Mouse (Mus musculus): Measurements from ENCODE around the gene Btbd9. TPM values are rescaled to one million over a fixed set of nuclear protein-coding genes. Genes with fewer than 3 reads are reported as not detected.
"Not testable (repeated sequence)": the region's sequence is repeated elsewhere in the genome, so short reads cannot be mapped to it uniquely, and the experiment has no call there.

Btbd9 gene
- polyA plus RNA-seq, 1 experiment from 2014 or later: 38.3 TPM

DNA sequence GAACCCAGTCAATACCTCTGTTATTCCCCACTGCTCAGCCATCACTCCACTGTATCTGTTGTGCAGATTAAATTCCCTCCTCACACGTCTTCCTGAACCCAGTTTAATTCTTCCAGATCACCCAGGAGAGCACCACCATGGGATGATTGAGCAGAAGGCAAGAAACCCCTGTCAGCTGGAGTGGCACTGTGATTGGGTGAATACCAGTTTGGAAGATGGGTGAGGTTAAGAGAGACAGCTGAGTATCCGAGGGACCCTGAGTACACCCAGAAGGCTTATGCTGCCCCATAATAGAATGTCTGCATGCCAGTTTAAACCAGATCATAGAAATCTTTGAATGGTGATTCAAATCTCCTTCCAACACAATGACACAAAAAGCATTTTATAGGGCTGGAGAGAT, 52.5 kb downstream of the Btbd9 start:
- ATAC-seq (replicated peaks; ENCODE audit: insufficient number of reproducible peaks, insufficient read depth, low FRiP score, low read depth): no peak
- WGBS: 65% methylated on average over 2 of the region's 2 CpGs
- H3K36me3 ChIP-seq: 0 out of 2 replicates have a peak, but pooled peaks cover 2% of the 10 kb centered on the region
- no peak overlapping the region for H3K9ac ChIP-seq
- H3K4me2 ChIP-seq: no peak overlapping the region
- H3K27ac ChIP-seq: no peak overlapping the region
- peaks cover 7% of the 10 kb centered on the region; the same call in 1 of the 2 replicates for H3K4me1 ChIP-seq (replicated peaks)
- H3K27me3 ChIP-seq: no peaks in the 10 kb centered on the region
- H3K9me3 ChIP-seq (replicated peaks): no peaks in the 10 kb centered on the region
- H3K4me3 ChIP-seq: no peak overlapping the region

DNA sequence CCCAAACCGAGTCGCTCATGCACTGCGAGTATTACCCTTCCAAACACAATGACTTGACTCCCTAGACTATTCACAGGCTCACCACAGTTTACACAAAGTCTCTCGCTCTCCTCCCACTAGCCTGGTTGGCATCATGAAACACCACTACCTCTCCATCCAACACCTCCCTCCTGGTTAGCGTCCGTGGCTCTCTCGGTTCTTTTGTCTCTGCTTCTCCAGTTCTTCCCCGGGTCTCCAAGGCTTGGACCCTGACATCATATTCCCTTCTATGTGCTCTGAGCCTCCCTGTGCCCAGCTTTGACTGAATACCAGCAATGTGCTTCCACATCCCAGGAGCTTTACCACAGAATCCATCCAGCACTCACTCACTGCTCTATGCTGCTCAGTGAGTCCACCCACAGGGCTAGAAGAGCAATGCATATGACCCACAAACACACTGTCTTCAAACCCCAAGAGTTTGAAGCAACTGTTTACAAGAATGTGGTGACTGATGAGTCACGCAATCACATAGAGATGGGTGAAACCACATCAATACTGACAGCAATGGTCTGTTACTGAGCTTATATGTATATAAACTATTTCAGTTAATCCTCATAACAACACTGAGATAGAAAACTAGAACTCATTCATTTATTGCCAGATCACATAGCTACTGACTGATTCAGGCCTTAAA, 53.7 kb downstream of the Btbd9 start:
- Histone ChIP-seq H3K9ac (no peak overlapping the region), H3K4me3 (no peak overlapping the region), H3K36me3 (0 out of 2 replicates have a peak, but pooled peaks cover 2% of the 10 kb centered on the region), H3K27me3 (no peaks in the 10 kb centered on the region), H3K27ac (no peak overlapping the region), H3K4me2 (no peak overlapping the region), H3K4me1 (replicated peaks) (peaks cover 7% of the 10 kb centered on the region; the same call in 1 of the 2 replicates), H3K9me3 (replicated peaks) (no peaks in the 10 kb centered on the region)
- WGBS: 86% methylated on average over 9 of the region's 9 CpGs
- no peak for ATAC-seq (replicated peaks; ENCODE audit: insufficient number of reproducible peaks, insufficient read depth, low FRiP score, low read depth)

DNA sequence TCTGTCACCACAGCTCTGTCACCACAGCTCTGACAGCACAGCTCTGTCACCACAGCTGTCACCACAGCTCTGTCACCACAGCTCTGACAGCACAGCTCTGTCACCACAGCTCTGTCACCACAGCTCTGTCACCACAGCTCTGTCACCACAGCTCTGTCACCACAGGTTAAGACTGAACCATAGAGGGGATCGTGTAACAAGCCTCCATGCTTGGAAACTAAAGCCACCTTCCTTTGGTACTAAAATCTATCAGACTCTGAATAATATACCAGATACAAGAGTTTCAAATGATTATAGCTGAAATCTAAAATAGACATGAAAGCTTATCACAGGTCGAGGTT, 57.1 kb downstream of the Btbd9 start:
- ATAC-seq (replicated peaks; ENCODE audit: insufficient number of reproducible peaks, insufficient read depth, low FRiP score, low read depth); H3K27me3 ChIP-seq: not testable (repeated sequence)

GRCm38 (mm10) chr17:30518431-30519171, 57.7 kb downstream of the Btbd9 start:
- no peak for ATAC-seq (replicated peaks; ENCODE audit: insufficient number of reproducible peaks, insufficient read depth, low FRiP score, low read depth)
- Histone ChIP-seq H3K9me3 (replicated peaks) (no peaks in the 10 kb centered on the region), H3K4me1 (replicated peaks) (0 out of 2 replicates have a peak, but pooled peaks cover 4% of the 10 kb centered on the region), H3K4me2 (no peak overlapping the region), H3K36me3 (peaks cover 13% of the 10 kb centered on the region), H3K4me3 (no peak overlapping the region), H3K9ac (no peak overlapping the region), H3K27ac (no peak overlapping the region), H3K27me3 (no peaks in the 10 kb centered on the region)
- WGBS: 77% methylated on average over 8 of the region's 8 CpGs

More for the DNA sequence above, 57.1 kb downstream of the Btbd9 start:
- WGBS: 65% methylated on average over 2 of the region's 2 CpGs
- not testable (repeated sequence) for H3K4me2 ChIP-seq; H3K9ac ChIP-seq; H3K4me1 ChIP-seq (replicated peaks); H3K4me3 ChIP-seq; H3K9me3 ChIP-seq (replicated peaks); H3K27ac ChIP-seq
- H3K36me3 ChIP-seq: peaks cover 13% of the 10 kb centered on the region

DNA sequence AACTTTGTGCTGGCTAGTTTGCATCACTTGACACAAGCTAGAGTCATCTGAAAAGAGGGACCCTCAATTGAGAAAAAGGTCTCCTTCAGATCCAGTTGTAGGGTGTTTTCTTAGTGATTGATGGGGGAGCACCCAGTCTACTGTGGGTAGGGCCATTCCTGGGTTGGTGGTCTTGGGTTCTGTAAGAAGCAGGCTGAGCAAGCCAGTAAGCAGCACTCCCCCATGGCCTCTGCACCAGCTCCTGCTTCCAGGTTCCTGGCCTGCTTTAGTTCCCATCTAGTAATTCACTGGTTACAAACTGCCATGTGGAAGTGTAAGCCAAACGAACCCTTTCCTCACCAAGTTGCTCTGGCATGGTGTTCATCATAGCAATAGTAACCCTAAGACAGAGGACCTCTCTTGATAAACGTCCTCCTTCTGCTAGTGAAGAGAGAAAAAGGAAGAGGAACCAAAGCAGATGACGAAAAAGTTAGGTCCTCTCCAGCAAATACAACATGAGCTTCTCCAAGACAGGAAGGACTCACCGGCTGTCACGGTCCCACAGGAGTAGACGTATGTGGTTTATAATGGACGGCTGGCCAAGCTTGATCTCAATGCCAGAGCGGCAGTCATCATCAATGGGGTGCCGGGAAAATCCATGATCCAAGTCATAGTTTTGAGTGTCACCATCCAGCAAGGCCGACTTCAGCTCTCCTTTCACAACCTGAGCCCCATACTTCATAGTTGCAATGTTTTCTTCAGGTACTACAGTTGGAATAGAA, 59.5 kb downstream of the Btbd9 start:
- H3K4me2 ChIP-seq: no peak overlapping the region
- peaks cover 13% of the 10 kb centered on the region for H3K36me3 ChIP-seq
- H3K9ac ChIP-seq: no peak overlapping the region
- no peaks in the 10 kb centered on the region for H3K4me1 ChIP-seq (replicated peaks)
- H3K4me3 ChIP-seq: no peak overlapping the region
- WGBS: 90% methylated on average over 10 of the region's 10 CpGs
- no peaks in the 10 kb centered on the region for H3K9me3 ChIP-seq (replicated peaks)
- no peaks in the 10 kb centered on the region for H3K27me3 ChIP-seq
- H3K27ac ChIP-seq: no peak overlapping the region
- no peak for ATAC-seq (replicated peaks; ENCODE audit: insufficient number of reproducible peaks, insufficient read depth, low FRiP score, low read depth)

GRCm38 (mm10) chr17:30515401-30515800, 60.9 kb downstream of the Btbd9 start:
- WGBS: 93% methylated on average over 8 of the region's 8 CpGs
- no peaks in the 10 kb centered on the region for H3K27me3 ChIP-seq
- no peaks in the 10 kb centered on the region for H3K9me3 ChIP-seq (replicated peaks)
- H3K9ac ChIP-seq: no peak overlapping the region
- no peaks in the 10 kb centered on the region for H3K4me1 ChIP-seq (replicated peaks)
- ATAC-seq (replicated peaks; ENCODE audit: insufficient number of reproducible peaks, insufficient read depth, low FRiP score, low read depth): no peak
- H3K27ac ChIP-seq: no peak overlapping the region
- H3K4me3 ChIP-seq: no peak overlapping the region
- H3K36me3 ChIP-seq: peaks cover 13% of the 10 kb centered on the region
- H3K4me2 ChIP-seq: no peak overlapping the region

DNA sequence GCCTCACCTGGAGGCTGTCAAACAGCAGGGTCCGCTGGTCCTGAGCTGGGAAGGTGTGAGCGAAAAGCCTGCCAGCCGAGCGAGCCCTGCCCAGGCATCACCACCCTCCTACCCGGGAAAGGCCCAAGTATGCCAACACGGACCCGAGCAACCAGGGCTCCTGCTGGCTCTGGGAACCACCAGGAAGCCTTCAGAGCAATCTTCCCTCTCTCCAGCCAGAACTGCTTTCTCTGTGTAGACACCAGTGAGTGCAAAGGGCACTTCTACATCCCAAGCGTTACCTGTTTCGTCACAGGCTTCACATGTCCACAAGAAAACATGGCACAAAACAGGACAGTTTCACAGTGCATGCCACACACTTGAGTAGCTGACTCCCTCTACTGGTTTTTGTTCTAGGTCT, 63.3 kb downstream of the Btbd9 start:
- Histone ChIP-seq H3K36me3 (peaks cover 13% of the 10 kb centered on the region), H3K4me2 (no peak overlapping the region), H3K27ac (no peak overlapping the region), H3K4me1 (replicated peaks) (peaks cover 7% of the 10 kb centered on the region), H3K9ac (no peak overlapping the region), H3K27me3 (no peaks in the 10 kb centered on the region), H3K4me3 (no peak overlapping the region), H3K9me3 (replicated peaks) (no peaks in the 10 kb centered on the region)
- WGBS: 93% methylated on average over 9 of the region's 9 CpGs
- ATAC-seq (replicated peaks; ENCODE audit: insufficient number of reproducible peaks, insufficient read depth, low FRiP score, low read depth): no peak

DNA sequence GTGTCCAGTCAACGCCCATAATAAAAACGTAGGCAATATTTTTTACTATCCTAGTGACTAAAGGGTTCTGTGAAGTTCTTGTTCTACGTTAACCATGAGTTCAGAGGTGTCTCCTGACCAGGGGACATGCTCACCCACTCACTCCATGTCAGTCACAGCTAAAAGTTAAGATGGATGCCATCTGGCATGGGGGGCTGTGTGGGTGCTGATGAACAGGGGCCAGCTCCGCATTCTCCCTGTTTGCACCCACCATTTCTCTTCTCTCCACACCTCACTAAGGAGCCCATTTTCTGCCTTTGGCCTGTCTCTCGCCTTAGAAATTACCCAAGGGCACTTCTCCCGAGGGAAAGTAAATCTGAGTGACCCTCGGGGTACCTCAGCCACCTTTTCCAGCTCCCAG, 63.8 kb downstream of the Btbd9 start:
- no peak overlapping the region for H3K4me3 ChIP-seq
- no peak overlapping the region for H3K27ac ChIP-seq
- WGBS: 83% methylated on average over 7 of the region's 7 CpGs
- H3K9me3 ChIP-seq (replicated peaks): no peaks in the 10 kb centered on the region
- peaks cover 9% of the 10 kb centered on the region for H3K4me1 ChIP-seq (replicated peaks)
- no peak overlapping the region for H3K4me2 ChIP-seq
- H3K9ac ChIP-seq: no peak overlapping the region
- peaks cover 13% of the 10 kb centered on the region for H3K36me3 ChIP-seq
- H3K27me3 ChIP-seq: no peaks in the 10 kb centered on the region
- no peak for ATAC-seq (replicated peaks; ENCODE audit: insufficient number of reproducible peaks, insufficient read depth, low FRiP score, low read depth)

DNA sequence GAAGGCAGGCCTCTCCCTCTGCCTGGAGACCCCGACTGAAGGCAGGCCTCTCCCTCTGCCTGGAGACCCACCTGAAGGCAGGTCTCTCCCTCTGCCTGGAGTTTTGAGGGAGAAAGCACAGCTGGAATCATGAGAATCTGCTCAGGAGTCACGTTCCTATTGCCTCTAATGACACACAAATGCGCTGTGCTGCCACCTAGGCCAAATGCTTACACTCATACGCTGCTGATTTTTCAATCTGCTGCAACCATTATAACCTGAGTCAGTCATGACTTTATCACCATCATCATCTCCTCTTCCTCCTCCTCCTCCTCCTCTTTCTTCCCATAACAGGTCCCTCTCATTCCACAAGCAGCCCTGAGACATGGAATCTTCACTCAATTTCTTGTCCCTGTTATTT, 64.3 kb downstream of the Btbd9 start:
- Histone ChIP-seq H3K4me1 (replicated peaks) (peaks cover 13% of the 10 kb centered on the region), H3K9me3 (replicated peaks) (no peaks in the 10 kb centered on the region), H3K4me2 (no peak overlapping the region), H3K27me3 (no peaks in the 10 kb centered on the region), H3K36me3 (peaks cover 13% of the 10 kb centered on the region), H3K27ac (no peak overlapping the region), H3K4me3 (no peak overlapping the region), H3K9ac (no peak overlapping the region)
- WGBS: 71% methylated on average over 4 of the region's 4 CpGs
- ATAC-seq (replicated peaks; ENCODE audit: insufficient number of reproducible peaks, insufficient read depth, low FRiP score, low read depth): no peak

DNA sequence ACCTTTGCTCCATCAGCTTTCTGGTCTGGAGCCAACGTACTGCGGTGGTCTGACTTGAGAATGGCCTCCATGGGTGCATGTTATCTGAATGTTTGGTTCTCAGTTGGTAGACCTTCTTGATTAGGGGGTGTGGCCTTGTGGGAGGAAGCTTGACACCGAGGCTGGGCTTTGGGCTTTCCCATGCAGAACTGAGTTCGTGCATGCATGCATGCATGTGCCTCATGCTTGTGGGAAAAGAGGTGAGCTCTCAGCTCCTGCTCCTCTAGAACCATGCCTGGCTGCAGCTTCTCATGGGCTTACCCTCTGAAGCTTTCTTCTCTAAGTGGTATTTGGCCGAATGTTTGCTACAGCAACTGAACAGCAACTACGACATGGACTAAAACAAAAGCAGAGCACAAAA, 64.9 kb downstream of the Btbd9 start:
- H3K4me3 ChIP-seq: no peak overlapping the region
- no peak for ATAC-seq (replicated peaks; ENCODE audit: insufficient number of reproducible peaks, insufficient read depth, low FRiP score, low read depth)
- no peaks in the 10 kb centered on the region for H3K9me3 ChIP-seq (replicated peaks)
- no peak overlapping the region for H3K4me2 ChIP-seq
- peaks cover 15% of the 10 kb centered on the region for H3K4me1 ChIP-seq (replicated peaks)
- peaks cover 8% of the 10 kb centered on the region; the same call in 1 of the 2 replicates for H3K36me3 ChIP-seq
- 72% methylated on average over 6 of the region's 6 CpGs for WGBS
- no peak overlapping the region for H3K27ac ChIP-seq
- H3K27me3 ChIP-seq: no peaks in the 10 kb centered on the region
- no peak overlapping the region for H3K9ac ChIP-seq

GRCm38 (mm10) chr17:30510171-30510570, 66.1 kb downstream of the Btbd9 start:
- no peak overlapping the region for H3K9ac ChIP-seq
- H3K4me2 ChIP-seq: no peak overlapping the region
- 52% methylated on average over 6 of the region's 6 CpGs for WGBS
- no peaks in the 10 kb centered on the region for H3K9me3 ChIP-seq (replicated peaks)
- no peak overlapping the region for H3K4me3 ChIP-seq
- no peaks in the 10 kb centered on the region for H3K27me3 ChIP-seq
- ATAC-seq (replicated peaks; ENCODE audit: insufficient number of reproducible peaks, insufficient read depth, low FRiP score, low read depth): no peak
- H3K4me1 ChIP-seq (replicated peaks): peaks cover 15% of the 10 kb centered on the region
- H3K27ac ChIP-seq: no peak overlapping the region
- H3K36me3 ChIP-seq: no peaks in the 10 kb centered on the region
